Mouse (Mus musculus) C2C12 (cell line): ENCODE results near the gene Tmem106c. TPM values are rescaled to one million over a fixed set of nuclear protein-coding genes. Genes with fewer than 3 reads are reported as not detected.

Experiments used
- H3K27me3 ChIP-seq: one replicate; pipeline ENCODE4 v1.6.1; 2011; ENCODE audit not compliant: control insufficient read depth, insufficient read depth, insufficient read length
- H3K36me3 ChIP-seq: one replicate; pipeline ENCODE4 v1.6.1; 2011; ENCODE audit not compliant: control insufficient read depth, insufficient read depth
- H3K4me3 ChIP-seq: one replicate; pipeline ENCODE4 v1.5.1; 2011; ENCODE audit warnings: mild to moderate bottlenecking, control low read depth; ENCODE audit not compliant: poor library complexity, insufficient read depth, severe bottlenecking
- H3K79me2 ChIP-seq: one replicate; pipeline ENCODE4 v1.6.1; 2011; ENCODE audit not compliant: control insufficient read depth, insufficient read depth
- H3K79me3 ChIP-seq: one replicate; pipeline ENCODE4 v1.6.1; 2011; ENCODE audit warnings: low read depth, control low read depth
- H3ac ChIP-seq: one replicate; pipeline ENCODE3; 2011; ENCODE audit warnings: low read depth; ENCODE audit not compliant: control insufficient read depth, insufficient read length
- CEBPB ChIP-seq: IDR thresholded peaks from one replicate; pipeline ENCODE4 v1.6.1; 2011; ENCODE audit warnings: low read depth, mild to moderate bottlenecking, control low read depth, moderate library complexity
- CTCF ChIP-seq: IDR thresholded peaks from one replicate; pipeline ENCODE4 v1.5.1; 2011; ENCODE audit not compliant: control insufficient read depth, insufficient read depth, insufficient read length
- FOSL1 ChIP-seq: IDR thresholded peaks from one replicate; pipeline ENCODE4 v1.8.0; 2011; ENCODE audit warnings: mild to moderate bottlenecking, low read length; ENCODE audit not compliant: poor library complexity, insufficient read depth, severe bottlenecking
- MAX ChIP-seq: IDR thresholded peaks from one replicate; pipeline ENCODE4 v1.6.1; 2011; ENCODE audit warnings: mild to moderate bottlenecking, control low read depth
- MYOD1 ChIP-seq: IDR thresholded peaks from one replicate; pipeline ENCODE4 v1.6.1; 2011; ENCODE audit warnings: low read depth; ENCODE audit not compliant: control insufficient read depth, insufficient read length
- MYOG ChIP-seq: IDR thresholded peaks from one replicate; pipeline ENCODE4 v1.6.1; 2011; ENCODE audit not compliant: control insufficient read depth, insufficient read length; ENCODE audit errors: extremely low read depth
- USF1 ChIP-seq: IDR thresholded peaks from one replicate; pipeline ENCODE4 v1.6.1; 2011; ENCODE audit warnings: low read depth, mild to moderate bottlenecking, control low read depth, moderate library complexity
- polyA plus RNA-seq: library from polyadenylated mRNA; unstranded; fragments of >200 nt; fragmentation: generic; extraction: Trizol; gene quantifications from one replicate; pipeline ENCODE4 v1.2.1, GENCODE M21; 2012; ENCODE audit warnings: missing spikeins

Gene Tmem106c
- polyA plus RNA-seq, 1 experiment = 7.6 TPM

DNA sequence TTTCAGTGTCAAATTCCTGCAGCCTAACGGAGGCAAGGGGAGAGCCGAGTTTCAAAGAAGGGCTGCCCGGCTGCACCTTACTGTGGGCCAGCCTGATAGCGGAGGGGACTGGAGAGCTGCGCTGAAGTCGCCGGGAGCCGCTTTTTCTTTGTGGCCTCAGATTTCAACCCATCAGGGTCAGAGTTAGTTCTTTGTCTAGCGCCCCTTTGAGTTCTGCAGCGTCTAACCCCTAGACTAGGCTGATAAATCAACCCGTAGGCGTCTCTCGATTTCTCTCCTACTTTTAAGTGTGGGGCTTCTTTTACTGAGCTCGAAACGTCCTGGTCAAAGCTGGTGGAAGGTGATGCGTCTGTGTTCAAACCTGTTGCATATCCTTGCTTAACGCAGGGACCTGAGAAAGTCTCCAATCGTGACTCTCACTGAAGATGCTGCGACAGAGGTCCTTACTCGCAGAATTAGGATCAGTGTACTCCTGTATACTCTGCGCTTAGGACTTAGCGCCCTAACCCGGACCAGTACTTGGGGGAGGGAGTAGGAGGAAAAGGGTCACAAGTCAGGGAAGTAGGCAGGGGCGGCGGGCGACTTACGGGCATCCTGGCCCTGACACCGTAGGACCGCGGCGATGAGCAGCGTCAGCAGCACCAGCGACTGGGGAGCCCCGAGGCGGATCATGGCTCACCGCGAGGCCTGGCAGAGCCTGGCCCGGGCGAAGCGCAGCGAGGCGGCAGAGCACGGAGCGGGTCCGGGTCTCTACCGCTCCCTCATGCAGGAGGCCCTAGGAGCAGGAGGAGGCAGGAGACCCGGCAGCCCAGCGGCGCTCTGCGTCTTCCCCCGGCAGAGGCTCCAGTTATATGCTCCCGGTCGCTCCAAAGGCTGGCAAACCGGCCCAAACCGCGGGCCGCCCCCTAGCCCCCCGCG, 40.1 kb downstream of the Tmem106c start, which contains the start of gene Col2a1:
Gene Col2a1, minus strand, starts transcription at position 874 of the 918 bp plus-strand sequence.
- no peaks in the 10 kb centered on the region for H3K79me2 ChIP-seq
- peaks cover 92% of the 10 kb centered on the region for H3K27me3 ChIP-seq
- no peak within 1 kb of the TSS for H3ac ChIP-seq
- no peak within 1 kb of the TSS for H3K4me3 ChIP-seq
- TF ChIP-seq MYOG (no peak), CTCF (no peak), CEBPB (no peak), MAX (no peak), USF1 (no peak), FOSL1 (no peak), MYOD1 (no peak)
- H3K36me3 ChIP-seq = no peaks in the 10 kb centered on the region
- no peaks in the 10 kb centered on the region for H3K79me3 ChIP-seq

- TF ChIP-seq MYOG (no peak), CTCF (no peak), FOSL1 (no peak), USF1 (no peak), MAX (no peak), CEBPB (no peak), MYOD1 (no peak)
- H3K27me3 ChIP-seq = peaks cover 91% of the 10 kb centered on the region
- no peaks in the 10 kb centered on the region for H3K79me3 ChIP-seq
- no peaks in the 10 kb centered on the region for H3K36me3 ChIP-seq
- no peak overlapping the region for H3ac ChIP-seq
- no peaks in the 10 kb centered on the region for H3K79me2 ChIP-seq
- H3K4me3 ChIP-seq = no peak overlapping the region
Measured at GRCm38 (mm10) chr15:98004740-98005159, 40.8 kb downstream of the Tmem106c start.

DNA sequence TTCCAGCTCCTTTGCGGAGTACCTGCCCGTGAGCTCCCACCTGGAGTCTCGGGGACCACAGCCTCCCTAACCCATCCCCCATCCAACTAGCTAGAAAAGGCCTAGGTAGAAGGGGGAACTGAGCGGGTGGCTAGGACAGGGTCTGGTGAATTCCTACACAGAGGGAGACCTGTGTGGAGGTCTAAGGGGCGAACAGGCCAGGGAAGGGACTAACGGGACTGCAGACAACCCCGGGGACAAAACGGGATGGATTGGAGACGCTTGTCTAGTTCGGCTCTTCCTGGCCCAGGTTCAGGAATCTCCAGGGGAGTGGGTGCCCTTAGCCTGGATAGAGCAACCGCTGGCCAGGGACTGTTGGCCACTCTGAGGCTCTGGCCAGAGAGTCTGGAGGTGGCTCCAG, 41.2 kb downstream of the Tmem106c start:
- Histone ChIP-seq H3K36me3 (no peaks in the 10 kb centered on the region), H3K79me2 (no peaks in the 10 kb centered on the region), H3ac (no peak overlapping the region), H3K79me3 (no peaks in the 10 kb centered on the region), H3K27me3 (peaks cover 91% of the 10 kb centered on the region), H3K4me3 (no peak overlapping the region)
- no peak for TF ChIP-seq CTCF
- TF ChIP-seq USF1 = no peak
- no peak for TF ChIP-seq FOSL1
- TF ChIP-seq CEBPB = no peak
- no peak for TF ChIP-seq MYOG
- no peak for TF ChIP-seq MYOD1
- no peak for TF ChIP-seq MAX

GRCm38 (mm10) chr15:98012810-98013209, 48.8 kb downstream of the Tmem106c start:
- Histone ChIP-seq H3K36me3 (no peaks in the 10 kb centered on the region), H3K79me2 (no peaks in the 10 kb centered on the region), H3ac (no peak overlapping the region), H3K4me3 (no peak overlapping the region), H3K27me3 (peaks cover 75% of the 10 kb centered on the region), H3K79me3 (no peaks in the 10 kb centered on the region)
- TF ChIP-seq MAX (no peak), CTCF (no peak), MYOD1 (no peak), MYOG (no peak), FOSL1 (no peak), USF1 (no peak), CEBPB (no peak)

DNA sequence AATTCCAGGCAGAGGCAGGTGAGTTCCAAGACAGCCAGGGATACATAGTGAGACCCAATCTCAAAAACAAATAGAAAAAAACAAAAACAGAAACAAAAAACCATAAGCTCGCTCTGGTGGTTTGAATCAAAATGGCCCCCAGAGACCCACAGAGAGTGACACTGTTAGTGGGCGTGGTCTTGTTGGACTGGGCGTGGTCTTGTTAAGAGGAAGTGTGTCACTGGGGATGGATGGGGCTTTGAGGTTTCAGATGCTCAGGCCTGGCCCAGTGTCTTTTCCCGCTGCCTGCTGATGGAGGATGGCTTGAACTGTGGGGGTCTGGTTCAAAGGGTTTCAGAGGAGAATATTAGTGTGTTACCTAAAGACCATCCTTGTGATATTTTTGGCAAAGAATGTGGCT, 53.9 kb downstream of the Tmem106c start:
- H3K27me3 ChIP-seq = peaks cover 62% of the 10 kb centered on the region
- H3ac ChIP-seq = no peak overlapping the region
- no peaks in the 10 kb centered on the region for H3K36me3 ChIP-seq
- H3K4me3 ChIP-seq = no peak overlapping the region
- no peaks in the 10 kb centered on the region for H3K79me3 ChIP-seq
- no peaks in the 10 kb centered on the region for H3K79me2 ChIP-seq
- TF ChIP-seq CEBPB (no peak), USF1 (no peak), MYOG (no peak), MAX (no peak), CTCF (no peak), FOSL1 (no peak)

DNA sequence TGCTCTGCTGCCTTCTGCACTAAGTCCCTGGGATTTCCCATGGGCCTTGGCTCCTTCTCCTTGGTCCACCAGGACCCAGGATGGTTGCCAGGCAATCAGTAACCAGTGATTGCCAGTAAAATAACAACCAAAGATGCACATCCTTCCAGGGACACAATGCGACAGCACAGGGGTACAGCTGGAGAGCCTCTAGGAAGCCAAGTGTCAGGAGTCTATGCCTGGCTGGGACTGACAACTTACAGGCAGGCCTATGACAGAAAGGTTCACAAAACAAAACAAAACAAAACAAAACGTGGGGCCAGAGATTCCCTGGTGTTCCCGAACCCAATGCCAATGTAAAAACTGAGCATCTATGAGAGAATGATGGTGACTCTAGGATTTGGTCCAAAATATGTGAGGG, 55.0 kb downstream of the Tmem106c start:
- Histone ChIP-seq H3K79me3 (no peaks in the 10 kb centered on the region), H3K79me2 (no peaks in the 10 kb centered on the region), H3K27me3 (peaks cover 59% of the 10 kb centered on the region), H3K4me3 (no peak overlapping the region), H3ac (no peak overlapping the region), H3K36me3 (no peaks in the 10 kb centered on the region)
- TF ChIP-seq MYOG (no peak), USF1 (no peak), MAX (no peak), MYOD1 (no peak), CTCF (no peak), FOSL1 (no peak), CEBPB (no peak)

Other genes with a start within 250 kb of the Tmem106c start
- 0.04 TPM for gene Endou, start 232.9 kb upstream of the Tmem106c start, polyA plus RNA-seq
- 0.88 TPM for gene Rapgef3, start 196.2 kb upstream of the Tmem106c start, polyA plus RNA-seq
- 148 TPM for gene Slc48a1, start 185.7 kb upstream of the Tmem106c start, polyA plus RNA-seq
- gene Hdac7, start 119.7 kb upstream of the Tmem106c start, polyA plus RNA-seq = 41.2 TPM
- gene Vdr, start 53.6 kb upstream of the Tmem106c start, polyA plus RNA-seq = 3.0 TPM
- 0.06 TPM for gene Col2a1, start 40.5 kb downstream of the Tmem106c start, polyA plus RNA-seq
- 36.4 TPM for gene Pfkm, start 128.4 kb downstream of the Tmem106c start, polyA plus RNA-seq
- gene Senp1, start 129.5 kb downstream of the Tmem106c start, polyA plus RNA-seq = 21.7 TPM
- 39.0 TPM for gene Asb8, start 201.4 kb downstream of the Tmem106c start, polyA plus RNA-seq
- gene Ccdc184, start 203.0 kb downstream of the Tmem106c start, polyA plus RNA-seq = 1.1 TPM
- gene Olfr288, start 231.3 kb downstream of the Tmem106c start, polyA plus RNA-seq = not detected